Mouse (Mus musculus): ENCODE results near the gene Gjd3. TPM values are rescaled to one million over a fixed set of nuclear protein-coding genes. Genes with fewer than 3 reads are reported as not detected.

Gjd3 gene
- polyA plus RNA-seq (2015; fragmentation: Illumina TruSeq; extraction: RNeasy Lipid Tissue Mini Kit (QIAGEN cat#74804); ENCODE audit: insufficient read depth, low read depth, low replicate concordance): not detected

DNA sequence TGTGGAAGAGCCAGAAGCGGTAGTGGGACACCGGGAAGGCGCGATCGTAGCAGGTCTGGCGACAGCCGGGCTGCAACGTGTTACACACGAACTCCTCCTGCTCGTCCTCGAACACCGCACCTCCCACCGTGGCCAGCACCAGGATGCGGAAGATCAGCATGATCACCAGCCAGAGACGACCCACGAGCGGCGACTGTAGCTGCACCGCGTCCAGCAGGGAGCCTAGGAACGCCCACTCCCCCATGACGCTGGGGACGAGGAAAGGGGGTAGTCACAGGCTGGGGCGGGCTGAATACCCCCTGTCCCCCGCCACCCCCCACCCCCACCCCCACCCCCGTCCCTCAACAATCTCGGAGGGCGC lies at the start of gene Gjd3:
Gjd3 (minus strand) TSS at position 244 of the 361 bp plus-strand sequence.

DNA sequence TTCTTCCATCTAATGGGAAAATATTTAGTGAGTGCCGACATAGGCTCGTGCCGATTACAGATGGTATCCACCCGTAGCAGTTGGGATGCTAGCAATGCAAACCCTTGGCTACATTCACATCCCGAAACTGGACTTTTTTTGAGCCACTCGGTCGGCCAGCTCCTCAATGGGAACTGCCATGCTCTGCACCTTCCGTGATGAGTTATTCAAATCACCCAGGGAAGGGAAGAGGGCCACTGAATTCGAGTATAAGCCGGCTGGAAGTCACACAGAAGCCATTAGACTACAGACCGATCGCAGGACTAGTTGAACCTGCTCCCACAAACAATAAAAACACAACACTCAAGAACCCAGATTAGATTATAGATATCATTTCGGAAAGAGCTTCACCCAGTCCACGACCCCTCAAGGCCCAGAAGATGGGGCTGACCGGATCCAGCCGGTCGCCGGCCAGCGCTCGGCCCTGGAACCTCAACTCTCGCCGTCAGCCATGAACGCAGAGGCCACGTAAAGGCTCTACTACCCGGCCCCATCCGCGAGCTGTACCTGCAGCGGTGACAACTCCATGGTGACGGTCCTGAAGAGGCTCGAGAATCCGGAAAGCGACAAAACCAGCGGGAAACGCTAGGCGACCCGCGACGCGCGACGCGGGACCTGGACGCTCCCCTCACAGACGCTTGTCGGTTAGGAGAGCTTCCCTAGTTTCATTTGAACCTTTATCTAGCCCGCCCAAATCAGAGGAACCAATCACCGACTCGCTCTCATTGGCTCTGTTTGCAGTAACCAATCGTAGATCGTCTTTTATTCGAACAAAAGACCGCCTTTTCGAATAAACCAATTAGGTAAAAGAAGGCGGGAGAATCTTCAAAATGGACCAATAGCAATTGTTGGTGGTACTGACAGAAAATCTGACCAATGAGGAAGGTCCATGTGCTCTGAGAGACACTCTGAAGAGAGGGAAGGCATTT lies 41.0 kb upstream of the Gjd3 start, which contains the start of gene Top2a:
Top2a (minus strand) TSS at position 690 of the 968 bp plus-strand sequence.

Other genes starting within 250 kb of the Gjd3 start
- gene Thra, start 242.4 kb downstream of the Gjd3 start, polyA plus RNA-seq (2015; fragmentation: Illumina TruSeq; extraction: RNeasy Lipid Tissue Mini Kit (QIAGEN cat#74804); ENCODE audit: insufficient read depth, low read depth, low replicate concordance): 21.8 TPM
- gene Nr1d1, start 207.7 kb downstream of the Gjd3 start, polyA plus RNA-seq (2015; fragmentation: Illumina TruSeq; extraction: RNeasy Lipid Tissue Mini Kit (QIAGEN cat#74804); ENCODE audit: insufficient read depth, low read depth, low replicate concordance): 4.8 TPM
- gene Msl1, start 187.5 kb downstream of the Gjd3 start, polyA plus RNA-seq (2015; fragmentation: Illumina TruSeq; extraction: RNeasy Lipid Tissue Mini Kit (QIAGEN cat#74804); ENCODE audit: insufficient read depth, low read depth, low replicate concordance): 15.9 TPM
- gene Casc3, start 178.1 kb downstream of the Gjd3 start, polyA plus RNA-seq (2015; fragmentation: Illumina TruSeq; extraction: RNeasy Lipid Tissue Mini Kit (QIAGEN cat#74804); ENCODE audit: insufficient read depth, low read depth, low replicate concordance): 11.9 TPM
- gene Rapgefl1, start 146.2 kb downstream of the Gjd3 start, polyA plus RNA-seq (2015; fragmentation: Illumina TruSeq; extraction: RNeasy Lipid Tissue Mini Kit (QIAGEN cat#74804); ENCODE audit: insufficient read depth, low read depth, low replicate concordance): 4.9 TPM
- 2.3 TPM for gene Wipf2, start 119.4 kb downstream of the Gjd3 start, polyA plus RNA-seq (2015; fragmentation: Illumina TruSeq; extraction: RNeasy Lipid Tissue Mini Kit (QIAGEN cat#74804); ENCODE audit: insufficient read depth, low read depth, low replicate concordance)
- 0.83 TPM for gene Cdc6, start 75.2 kb downstream of the Gjd3 start, polyA plus RNA-seq (2015; fragmentation: Illumina TruSeq; extraction: RNeasy Lipid Tissue Mini Kit (QIAGEN cat#74804); ENCODE audit: insufficient read depth, low read depth, low replicate concordance)
- gene Rara, start 55.2 kb downstream of the Gjd3 start, polyA plus RNA-seq (2015; fragmentation: Illumina TruSeq; extraction: RNeasy Lipid Tissue Mini Kit (QIAGEN cat#74804); ENCODE audit: insufficient read depth, low read depth, low replicate concordance): 5.0 TPM
- gene Top2a, start 41.2 kb upstream of the Gjd3 start, polyA plus RNA-seq (2015; fragmentation: Illumina TruSeq; extraction: RNeasy Lipid Tissue Mini Kit (QIAGEN cat#74804); ENCODE audit: insufficient read depth, low read depth, low replicate concordance): 1.4 TPM
- gene Igfbp4, start 58.2 kb upstream of the Gjd3 start, polyA plus RNA-seq (2015; fragmentation: Illumina TruSeq; extraction: RNeasy Lipid Tissue Mini Kit (QIAGEN cat#74804); ENCODE audit: insufficient read depth, low read depth, low replicate concordance): 81.0 TPM
- gene Tns4, start 106.3 kb upstream of the Gjd3 start, polyA plus RNA-seq (2015; fragmentation: Illumina TruSeq; extraction: RNeasy Lipid Tissue Mini Kit (QIAGEN cat#74804); ENCODE audit: insufficient read depth, low read depth, low replicate concordance): 0.55 TPM
- gene Ccr7, start 172.1 kb upstream of the Gjd3 start, polyA plus RNA-seq (2015; fragmentation: Illumina TruSeq; extraction: RNeasy Lipid Tissue Mini Kit (QIAGEN cat#74804); ENCODE audit: insufficient read depth, low read depth, low replicate concordance): 0.55 TPM
- 17.8 TPM for gene Smarce1, start 248.0 kb upstream of the Gjd3 start, polyA plus RNA-seq (2015; fragmentation: Illumina TruSeq; extraction: RNeasy Lipid Tissue Mini Kit (QIAGEN cat#74804); ENCODE audit: insufficient read depth, low read depth, low replicate concordance)

Data from pancreas, adult 10 weeks (tissue).